Mouse (Mus musculus): ENCODE results near the gene Ncapg.
A peak's percentile ranks its signal among the peaks of the same experiment; 100 is the strongest.
"Not testable (repeated sequence)": the region's sequence is repeated elsewhere in the genome, so short reads cannot be mapped to it uniquely, and the experiment has no call there.

The Ncapg gene

DNA sequence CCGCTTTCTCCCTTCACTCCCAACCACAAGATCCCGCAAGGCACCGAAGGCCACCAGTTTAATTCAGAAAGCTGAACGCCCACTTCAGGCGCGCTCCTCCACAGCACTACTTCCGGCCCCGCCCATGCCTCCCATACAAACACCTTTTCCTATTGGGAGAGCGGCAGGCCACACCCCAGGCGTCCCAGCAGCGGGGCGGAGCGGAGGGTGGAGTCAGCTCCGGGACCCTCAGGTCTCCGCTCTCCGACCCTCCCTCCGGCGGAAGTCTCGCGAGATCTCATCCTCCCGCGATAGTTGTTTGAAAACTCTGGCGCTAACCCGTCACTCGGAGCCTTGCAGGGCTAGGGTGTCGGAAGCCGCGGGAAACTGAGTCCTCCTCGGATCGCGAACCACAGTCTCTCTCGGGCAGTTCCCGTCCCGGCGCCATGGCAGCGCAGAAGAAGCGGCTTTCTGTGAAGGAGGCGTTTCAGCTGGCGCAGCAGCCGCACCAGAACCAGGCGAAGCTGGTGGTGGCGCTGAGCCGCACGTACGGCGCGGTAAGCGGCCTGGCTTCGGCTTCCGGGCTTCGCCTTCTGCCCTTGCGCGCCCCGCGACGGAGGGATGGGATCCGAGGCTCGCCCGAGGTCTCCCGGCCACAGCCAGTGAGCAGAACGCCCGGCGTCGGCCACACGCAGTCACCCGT is at the start of gene Ncapg:
Gene Ncapg, plus strand, starts transcription at position 322 of the 682 bp plus-strand sequence.
- peak; percentile 99 for ATAC-seq (ENCODE audit: insufficient number of reproducible peaks, low FRiP score, low TSS enrichment)

DNA sequence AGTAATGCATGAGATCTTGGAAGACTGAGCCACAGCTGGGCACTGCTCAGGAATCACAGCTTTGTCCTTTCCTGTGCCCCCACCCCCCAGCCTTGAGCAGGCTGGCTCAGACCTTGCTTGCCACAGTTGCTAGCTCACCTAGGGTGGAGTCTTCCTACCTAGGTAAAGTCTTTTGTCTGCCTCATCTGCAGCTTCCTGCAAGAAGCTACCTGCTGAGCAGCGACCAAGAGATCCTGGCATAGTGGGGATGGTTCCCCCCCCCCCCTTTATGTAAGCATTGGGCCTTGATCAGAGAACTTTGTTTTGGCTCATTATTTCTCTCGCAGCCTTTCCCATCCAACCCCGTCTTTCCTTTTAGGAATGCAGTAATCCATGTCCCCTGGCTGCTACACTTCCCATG is 48.2 kb upstream of the Ncapg start:
- no peak for ATAC-seq (ENCODE audit: insufficient number of reproducible peaks, low FRiP score, low TSS enrichment)

DNA sequence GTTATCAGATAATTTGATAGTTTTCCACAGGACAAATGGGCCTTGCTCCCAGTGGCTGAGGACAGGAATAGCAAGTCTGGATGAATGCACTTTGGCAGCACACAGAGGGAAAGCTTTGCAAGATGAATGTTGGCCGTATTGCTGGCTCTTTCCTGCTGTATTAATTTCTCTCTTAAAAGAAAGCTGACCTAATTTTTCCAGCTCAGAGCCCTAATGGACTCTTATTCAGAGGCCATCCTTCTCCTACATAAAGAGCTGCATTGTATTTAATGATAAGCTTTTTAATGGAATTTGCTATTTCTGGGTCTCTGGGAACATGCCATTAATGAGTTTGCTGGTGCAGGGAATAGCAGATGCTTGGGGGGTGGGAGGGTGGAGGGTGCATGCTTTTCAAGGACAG is 41.9 kb upstream of the Ncapg start:
- peak; percentile 90 for ATAC-seq (ENCODE audit: insufficient number of reproducible peaks, low FRiP score, low TSS enrichment)

DNA sequence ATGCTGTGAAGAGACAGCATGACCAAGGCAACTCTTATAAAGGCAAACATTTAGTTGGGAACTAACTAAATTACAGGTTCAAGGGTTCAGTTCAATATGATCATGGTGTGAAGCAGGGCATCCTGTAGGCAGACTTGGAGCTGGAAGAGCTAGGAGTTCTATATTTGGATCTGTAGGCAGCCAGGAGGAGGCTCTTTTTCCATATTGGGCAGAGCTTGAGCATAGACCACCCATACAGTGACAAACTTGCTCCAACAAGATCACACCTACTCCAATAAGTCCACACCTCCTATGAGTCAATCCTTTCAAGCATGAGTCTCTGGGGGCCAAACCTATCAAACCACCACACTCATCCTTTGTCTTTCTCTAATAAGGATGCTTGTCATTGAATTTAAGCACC is 40.2 kb upstream of the Ncapg start:
- ATAC-seq (ENCODE audit: insufficient number of reproducible peaks, low FRiP score, low TSS enrichment) = no peak

DNA sequence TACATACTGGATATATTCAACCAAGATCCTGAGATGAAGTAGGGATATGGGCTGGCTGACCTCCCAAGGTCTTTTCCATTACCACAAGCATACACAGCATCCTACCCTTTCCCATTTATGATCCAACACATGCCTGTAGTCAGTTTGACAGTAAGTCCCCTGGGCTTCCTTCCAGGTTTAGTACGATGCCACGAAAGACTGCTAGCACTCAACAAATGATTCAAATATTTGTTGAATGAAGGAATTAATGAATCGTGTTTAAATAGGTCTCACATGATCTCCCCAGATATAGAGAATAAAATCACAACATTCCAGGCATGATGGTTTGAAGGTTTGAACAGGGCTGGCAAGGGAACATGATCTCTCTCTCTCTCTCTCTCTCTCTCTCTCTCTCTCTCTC is 31.3 kb upstream of the Ncapg start:
- ATAC-seq (ENCODE audit: insufficient number of reproducible peaks, low FRiP score, low TSS enrichment) = no peak

DNA sequence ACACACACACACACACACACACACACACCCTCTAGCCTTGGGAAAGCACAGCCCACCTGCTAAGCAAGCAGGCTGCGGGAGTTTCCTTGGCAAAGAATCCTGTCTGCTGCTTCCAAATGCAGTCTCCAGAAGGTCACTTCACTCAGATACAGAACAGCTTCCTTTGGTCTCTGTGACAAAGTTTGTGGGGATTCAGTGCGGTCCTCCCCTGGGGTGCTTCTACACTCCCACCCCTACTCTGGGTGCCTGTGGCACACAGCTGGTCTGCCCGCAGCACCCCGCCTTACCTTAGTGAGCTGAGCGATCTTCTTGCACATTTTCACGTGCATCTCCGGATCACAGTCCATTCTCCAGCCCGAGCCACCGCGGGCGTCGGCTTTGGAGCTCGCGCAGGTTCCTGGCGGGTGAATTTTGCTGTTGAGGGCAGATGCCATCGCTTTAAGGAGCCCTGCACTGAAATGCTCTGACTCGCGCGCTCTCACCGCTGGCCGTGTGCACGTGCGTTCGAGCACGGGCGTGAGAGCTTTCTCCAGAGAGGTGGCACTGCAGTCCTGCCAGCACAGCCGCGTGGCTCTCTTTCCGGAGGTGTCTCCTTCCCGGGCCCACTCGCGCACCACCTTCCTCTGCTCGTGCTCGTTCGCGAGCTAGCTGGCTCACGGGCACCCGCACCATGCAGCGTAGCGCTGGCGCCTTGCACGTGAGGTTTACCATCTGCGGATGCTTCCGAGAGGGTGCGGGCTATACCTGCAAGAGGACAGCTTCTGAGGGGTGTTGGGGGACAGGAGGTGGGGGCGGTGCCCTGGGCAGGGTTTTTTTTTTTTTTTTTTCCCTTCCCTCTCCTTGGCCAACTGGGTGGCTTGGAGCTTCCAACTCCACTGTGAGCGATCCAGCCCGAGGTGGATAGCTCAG is 30.7 kb upstream of the Ncapg start, which contains the start of gene Fam184b:
Gene Fam184b, minus strand, starts transcription at position 809 of the 909 bp plus-strand sequence.
- ATAC-seq (ENCODE audit: insufficient number of reproducible peaks, low FRiP score, low TSS enrichment) = peak; percentile 94

DNA sequence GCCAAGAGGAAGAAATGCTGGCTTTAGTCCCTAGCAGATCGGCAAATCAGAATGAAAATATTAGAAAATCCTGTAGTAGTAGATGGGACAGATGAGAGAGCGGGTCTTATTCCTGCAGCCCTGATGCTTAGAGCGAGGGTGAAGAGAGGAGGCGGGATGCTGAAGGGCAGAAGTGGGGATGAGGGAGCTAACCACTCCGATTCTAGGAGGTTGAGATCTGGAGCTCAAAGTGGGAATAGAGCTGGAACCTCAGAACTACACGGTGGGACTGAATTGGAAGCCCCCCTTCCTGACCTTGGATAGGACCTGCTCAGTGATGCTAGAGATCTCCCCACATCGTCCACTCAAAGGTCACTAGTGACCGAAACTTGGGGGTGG is 30.0 kb upstream of the Ncapg start:
- ATAC-seq (ENCODE audit: insufficient number of reproducible peaks, low FRiP score, low TSS enrichment) = peak; percentile 37

DNA sequence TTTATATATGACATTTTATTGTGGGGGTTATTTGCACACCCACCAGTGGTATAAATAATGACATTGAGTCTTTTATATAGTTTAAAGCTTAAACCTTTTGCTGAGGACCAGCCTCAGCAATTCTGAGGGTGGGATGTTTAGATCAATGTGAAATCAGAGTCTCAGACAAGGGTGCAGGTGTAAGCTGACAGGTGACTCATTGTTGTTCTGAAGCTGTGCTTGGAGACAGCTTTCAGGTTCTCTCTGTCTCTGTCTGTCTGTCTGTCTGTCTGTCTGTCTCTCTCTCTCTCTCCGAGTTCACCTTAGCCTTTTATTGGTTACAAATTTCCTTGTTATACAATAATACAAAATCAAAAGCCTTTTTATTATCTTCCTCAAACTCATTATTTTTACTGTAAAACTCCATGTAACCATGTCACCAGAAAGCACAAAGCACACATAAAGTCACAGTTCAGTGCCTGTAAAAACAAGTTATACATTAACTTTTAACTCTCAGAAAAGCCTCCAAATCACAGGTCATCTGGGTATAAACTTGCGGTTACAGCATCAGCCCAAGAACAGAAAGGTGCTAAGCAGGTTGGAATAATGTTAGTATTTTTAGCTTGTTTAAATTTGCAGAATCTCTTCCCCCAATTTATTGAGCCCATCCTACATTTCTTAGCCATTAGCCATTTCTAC is 18.6 kb upstream of the Ncapg start:
- ATAC-seq (ENCODE audit: insufficient number of reproducible peaks, low FRiP score, low TSS enrichment) = no peak

DNA sequence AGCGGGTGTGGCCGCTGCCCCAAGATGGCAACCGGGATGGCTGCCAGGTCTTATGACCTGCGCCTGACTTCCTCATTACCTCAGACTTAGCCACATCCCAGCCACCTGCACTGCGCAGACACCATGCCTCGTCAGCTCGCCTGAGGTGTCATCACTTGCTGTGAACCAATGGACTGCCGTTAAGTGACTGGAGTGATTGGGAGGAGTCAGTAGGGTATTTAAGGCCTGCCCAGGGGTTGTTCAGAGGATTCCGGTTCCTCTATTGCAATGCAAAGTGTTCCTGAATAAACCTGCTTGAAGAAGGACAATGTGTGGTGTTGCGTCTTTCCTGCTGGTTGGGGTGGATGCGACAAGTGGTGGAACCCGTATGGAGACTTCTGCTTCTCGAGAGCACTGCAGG is 11.3 kb upstream of the Ncapg start:
- ATAC-seq (ENCODE audit: insufficient number of reproducible peaks, low FRiP score, low TSS enrichment) = not testable (repeated sequence)

DNA sequence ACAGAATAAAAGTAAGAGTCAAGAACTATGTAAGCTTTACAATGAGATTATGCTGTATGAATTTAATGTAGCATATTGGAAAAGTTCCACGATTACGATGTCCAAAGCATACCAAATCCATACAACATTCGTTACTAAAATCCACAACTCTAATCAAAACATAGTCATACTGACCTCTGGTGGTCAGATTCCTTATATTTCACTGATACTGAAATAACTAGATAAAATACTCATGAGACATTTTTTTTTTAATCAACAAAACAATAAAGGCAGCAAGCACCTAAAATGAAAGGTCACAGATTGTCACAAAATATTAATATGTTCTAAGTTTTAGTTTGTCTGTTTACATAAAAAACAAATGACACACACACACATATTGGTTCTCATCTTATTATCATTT is 1.4 kb upstream of the Ncapg start:
- ATAC-seq (ENCODE audit: insufficient number of reproducible peaks, low FRiP score, low TSS enrichment) = no peak

DNA sequence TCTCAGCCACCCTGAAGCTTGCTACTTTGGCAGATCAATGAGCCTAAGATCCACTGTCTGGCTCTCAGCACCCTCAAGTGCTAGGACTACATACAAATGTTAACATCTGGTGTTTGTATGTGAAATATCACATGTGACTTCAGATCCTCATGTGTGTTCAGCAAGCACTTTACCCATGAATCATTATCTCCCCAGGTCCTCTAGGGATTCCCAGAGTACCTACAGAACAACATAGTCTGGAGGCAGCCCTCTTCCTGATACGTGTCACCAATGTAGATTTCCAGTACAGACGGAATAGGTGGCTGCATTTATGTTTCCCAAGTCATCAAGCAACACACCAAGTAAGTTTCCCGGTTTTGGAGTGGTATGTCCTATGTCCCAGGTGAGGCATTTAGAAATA is 888 bp upstream of the Ncapg start:
- ATAC-seq (ENCODE audit: insufficient number of reproducible peaks, low FRiP score, low TSS enrichment) = peak; percentile 17; the same call in 1 of the 2 replicates

DNA sequence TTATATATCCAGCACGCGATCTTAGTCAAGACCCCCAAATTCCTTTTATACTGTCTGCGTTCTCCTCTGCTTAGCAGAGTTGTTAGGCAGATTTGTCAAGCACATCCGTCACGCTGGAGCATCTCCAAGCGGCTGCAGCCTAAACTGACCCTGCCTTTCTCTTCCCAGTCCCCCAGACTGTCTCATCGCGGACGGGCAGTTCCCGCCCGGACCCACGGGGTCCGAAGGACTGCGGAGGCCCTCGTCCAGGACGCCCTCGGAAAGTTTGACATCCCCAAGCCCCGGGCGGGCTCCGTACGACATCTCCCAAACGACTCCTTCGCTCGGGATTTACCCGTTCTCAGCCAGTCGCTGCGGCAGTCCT is 503 bp upstream of the Ncapg start:
- ATAC-seq (ENCODE audit: insufficient number of reproducible peaks, low FRiP score, low TSS enrichment) = no peak

DNA sequence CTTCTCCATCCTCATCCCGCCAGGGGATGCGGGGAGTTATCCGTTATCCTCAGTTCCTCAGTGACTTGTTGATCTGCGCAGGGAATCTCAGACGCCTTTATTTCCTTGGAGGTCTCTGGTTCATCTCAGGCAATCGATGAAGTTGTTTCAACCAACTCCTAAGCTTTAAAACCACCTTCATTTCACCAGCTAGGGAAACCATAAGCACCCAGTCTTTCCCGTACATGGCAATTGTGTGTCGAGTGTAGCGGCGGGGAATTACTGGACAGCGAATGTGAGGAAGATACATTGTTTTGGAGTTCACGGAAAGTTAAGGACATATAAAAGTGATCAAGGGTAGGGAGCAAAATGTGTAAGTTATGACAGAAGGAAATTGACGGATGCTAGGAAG is 556 bp downstream of the Ncapg start:
- no peak for ATAC-seq (ENCODE audit: insufficient number of reproducible peaks, low FRiP score, low TSS enrichment)

DNA sequence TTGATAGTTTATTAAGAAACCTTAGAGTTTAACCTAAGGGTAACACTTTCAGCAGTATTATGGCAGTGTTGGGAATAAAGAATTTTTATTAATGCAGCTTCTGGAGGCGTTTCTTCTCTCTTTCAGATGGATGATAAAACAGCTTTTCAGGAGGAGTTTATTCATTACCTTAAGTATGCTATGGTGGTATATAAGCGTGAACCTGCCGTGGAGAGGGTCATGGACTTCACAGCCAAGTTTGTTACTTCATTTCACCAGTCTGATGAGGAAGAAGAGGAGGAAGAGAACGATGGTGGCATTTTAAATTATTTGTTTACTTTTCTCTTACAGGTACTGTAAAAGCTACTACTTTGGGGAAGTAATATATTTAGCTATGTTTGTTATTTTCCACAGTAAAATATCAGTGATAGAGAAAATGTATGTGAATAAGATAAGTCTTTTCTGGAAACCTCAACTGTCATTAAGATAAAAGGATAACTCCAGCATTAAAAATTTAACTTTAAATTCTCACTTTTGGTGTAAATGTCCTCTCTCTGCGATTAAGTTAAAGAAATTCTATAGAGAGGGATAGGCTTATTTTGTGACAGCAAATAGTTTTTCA is 1.3 kb downstream of the Ncapg start:
- ATAC-seq (ENCODE audit: insufficient number of reproducible peaks, low FRiP score, low TSS enrichment) = no peak

DNA sequence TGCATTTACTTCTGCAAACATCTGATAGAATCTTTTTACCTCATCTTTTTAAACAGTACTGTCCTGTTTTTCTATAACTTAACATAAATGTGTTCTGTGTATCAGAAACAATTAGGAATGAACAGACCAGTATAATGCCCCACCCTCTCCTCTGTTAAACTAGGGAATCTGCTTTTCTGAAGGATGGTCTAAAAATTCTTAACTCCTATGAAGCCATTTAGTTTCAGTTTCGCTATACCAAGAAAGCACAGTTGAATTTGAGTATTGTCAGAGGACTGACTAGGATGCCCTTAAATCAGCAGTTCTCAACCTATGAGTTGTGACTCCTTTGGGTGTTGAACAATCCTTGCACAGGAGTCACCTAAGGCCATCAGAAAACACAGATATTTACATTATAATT is 5.3 kb downstream of the Ncapg start:
- no peak for ATAC-seq (ENCODE audit: insufficient number of reproducible peaks, low FRiP score, low TSS enrichment)

DNA sequence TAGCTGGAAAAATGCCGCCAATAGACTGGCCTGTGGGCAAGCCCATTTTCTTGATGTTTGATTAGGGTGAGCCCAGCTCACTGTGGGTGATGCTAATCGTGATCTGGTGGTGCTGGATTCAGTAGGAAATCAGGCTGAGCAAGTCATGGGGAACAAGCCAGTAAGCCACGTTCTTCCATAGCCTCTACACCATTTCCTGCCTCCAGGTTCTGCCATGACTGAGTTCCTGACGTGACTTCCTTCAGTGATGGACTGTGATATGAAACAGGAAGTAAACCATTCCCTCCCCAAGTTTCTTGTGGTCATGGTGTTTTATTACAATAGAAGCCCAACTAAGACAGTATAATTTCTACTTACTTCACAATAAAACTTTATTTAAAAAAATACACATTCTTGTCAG is 7.9 kb downstream of the Ncapg start:
- no peak for ATAC-seq (ENCODE audit: insufficient number of reproducible peaks, low FRiP score, low TSS enrichment)

DNA sequence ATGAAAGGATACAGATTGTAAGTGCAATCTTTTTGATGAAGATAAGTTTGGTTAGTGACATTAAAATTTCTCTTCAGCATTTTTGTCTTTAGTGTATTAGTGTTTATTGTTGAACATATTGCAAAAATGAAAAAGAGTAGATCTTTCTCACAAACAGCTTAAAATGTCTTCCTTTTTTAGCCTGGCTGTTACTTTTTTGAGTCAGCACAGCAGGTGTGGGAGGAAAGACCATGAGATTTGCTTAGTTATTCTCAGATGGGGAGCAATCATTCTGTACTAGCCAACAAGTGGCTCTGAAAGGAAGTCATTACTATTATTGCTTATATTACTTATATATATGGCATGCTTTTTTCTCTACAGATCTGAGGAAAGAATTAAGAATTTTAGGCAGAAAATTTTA is 10.2 kb downstream of the Ncapg start:
- no peak for ATAC-seq (ENCODE audit: insufficient number of reproducible peaks, low FRiP score, low TSS enrichment)

DNA sequence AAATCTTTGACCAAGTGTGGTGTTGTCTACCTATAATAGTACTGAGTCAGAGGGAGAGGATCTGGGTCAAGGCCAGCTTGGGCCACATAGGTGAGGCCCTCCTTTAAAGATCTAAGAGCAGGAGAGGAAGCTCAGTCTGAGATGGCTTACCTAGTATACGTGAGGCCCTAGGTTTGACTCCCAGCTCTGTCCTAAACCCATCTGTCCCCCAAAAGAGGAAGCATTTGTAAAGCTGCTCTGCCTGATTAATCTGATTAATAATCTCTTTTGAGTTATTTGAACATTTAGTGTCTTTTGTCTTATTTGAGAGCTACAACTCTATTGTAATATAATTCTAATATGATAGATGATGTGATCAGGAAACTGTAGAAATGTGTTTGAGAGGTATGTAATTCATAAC is 13.7 kb downstream of the Ncapg start:
- no peak for ATAC-seq (ENCODE audit: insufficient number of reproducible peaks, low FRiP score, low TSS enrichment)

DNA sequence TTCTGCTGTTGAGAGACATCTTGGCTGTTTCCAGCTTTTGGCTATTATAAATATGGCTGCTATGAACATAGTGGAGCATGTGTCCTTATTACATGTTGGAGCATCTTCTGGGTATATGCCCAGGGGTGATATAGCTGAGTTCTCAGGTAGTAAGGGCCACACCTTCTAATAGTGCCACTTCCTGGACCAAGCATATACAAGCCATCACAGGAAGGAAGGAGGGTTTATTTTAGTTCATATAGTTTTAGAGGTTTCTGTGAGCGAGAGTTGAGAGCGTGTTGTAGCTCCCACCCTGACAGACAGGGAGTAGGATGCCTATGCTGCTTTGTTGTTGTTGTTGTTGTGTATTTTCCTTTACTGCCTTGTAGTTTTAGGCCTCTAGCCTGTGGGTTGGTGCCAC is 15.5 kb downstream of the Ncapg start:
- no peak for ATAC-seq (ENCODE audit: insufficient number of reproducible peaks, low FRiP score, low TSS enrichment)

DNA sequence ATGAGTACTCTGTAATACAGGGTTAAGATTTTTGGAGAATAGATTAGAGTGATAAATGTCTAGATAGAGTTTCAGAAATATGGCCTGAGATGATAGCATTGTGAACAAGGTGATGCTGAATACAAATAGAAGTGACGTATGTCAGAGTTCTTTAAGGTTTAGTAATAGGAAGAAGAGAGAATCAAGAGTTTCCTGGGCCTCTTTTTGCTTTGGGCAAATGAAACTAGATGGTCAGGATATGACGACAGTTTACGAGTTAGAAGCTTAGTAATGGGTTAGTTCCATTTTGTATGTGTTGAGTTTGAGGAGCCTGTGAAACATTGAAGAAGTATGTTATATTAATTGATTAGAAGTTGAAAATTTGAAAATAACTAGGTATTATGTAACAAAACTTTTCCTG is 16.5 kb downstream of the Ncapg start:
- no peak for ATAC-seq (ENCODE audit: insufficient number of reproducible peaks, low FRiP score, low TSS enrichment)

DNA sequence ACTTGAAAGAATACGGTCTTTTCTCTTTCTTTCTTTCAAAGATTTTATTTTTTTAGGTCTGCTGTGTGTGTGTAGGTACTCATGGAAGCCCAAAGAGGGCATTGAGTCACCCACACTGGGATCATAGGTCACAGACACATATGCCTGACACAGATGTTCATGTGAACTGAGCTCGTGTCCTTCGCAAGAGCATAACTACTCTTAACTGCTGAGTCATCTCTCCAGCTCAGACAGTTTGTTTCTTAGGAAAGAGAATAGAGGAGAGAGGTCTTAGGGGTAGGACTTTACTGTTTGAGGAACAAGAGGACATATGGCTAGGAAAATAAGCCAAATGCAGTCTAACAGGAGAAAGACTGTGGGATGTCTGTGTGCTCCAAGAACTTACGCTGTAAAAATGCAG is 19.4 kb downstream of the Ncapg start:
- ATAC-seq (ENCODE audit: insufficient number of reproducible peaks, low FRiP score, low TSS enrichment) = no peak

Measured in cerebellum, adult (tissue).